Mouse (Mus musculus): ENCODE data around the gene Hist2h2aa1. TPM values are rescaled to one million over a fixed set of nuclear protein-coding genes. Genes with fewer than 3 reads are reported as not detected.
A peak's percentile ranks its signal among the peaks of the same experiment; 100 is the strongest.
"Not testable (repeated sequence)": the region's sequence is repeated elsewhere in the genome, so short reads cannot be mapped to it uniquely, and the experiment has no call there.

Hist2h2aa1 gene
- total RNA-seq, 2 experiments from 2014 or later = 13.0 to 17.3 TPM

GRCm38 (mm10) chr3:96226695-96227648 is 18.3 kb upstream of the Hist2h2aa1 start:
- DNase-seq = no peak
- intact Hi-C loops (cut with DNase I) = no loop called here

- no peak for DNase-seq
- intact Hi-C loops (cut with DNase I) = no loop called here
Measured at GRCm38 (mm10) chr3:96228828-96229227, 16.5 kb upstream of the Hist2h2aa1 start.

- intact Hi-C loops (cut with DNase I) = no loop called here
- no peak for DNase-seq
Measured at GRCm38 (mm10) chr3:96230404-96230803, 14.9 kb upstream of the Hist2h2aa1 start.

GRCm38 (mm10) chr3:96230910-96231757 is 14.2 kb upstream of the Hist2h2aa1 start:
- intact Hi-C loops (cut with DNase I) = no loop called here
- no peak for DNase-seq

GRCm38 (mm10) chr3:96231758-96232120 is 13.6 kb upstream of the Hist2h2aa1 start:
- DNase-seq = no peak
- intact Hi-C loops (cut with DNase I) = no loop called here

GRCm38 (mm10) chr3:96234914-96235313 is 10.4 kb upstream of the Hist2h2aa1 start:
- no peak for DNase-seq
- intact Hi-C loops (cut with DNase I) = no loop called here

- no peak for DNase-seq
- intact Hi-C loops (cut with DNase I) = loop anchor here (2.0 kb wide), 1 partner anchor 13 kb away; no protein-coding TSS in a partner anchor
Measured at GRCm38 (mm10) chr3:96235836-96236235, 9.5 kb upstream of the Hist2h2aa1 start.

GRCm38 (mm10) chr3:96236834-96237334 is 8.4 kb upstream of the Hist2h2aa1 start:
- no peak for DNase-seq
- intact Hi-C loops (cut with DNase I) = loop anchor here (2.0 kb wide), 1 partner anchor 14 kb away; no protein-coding TSS in a partner anchor

- intact Hi-C loops (cut with DNase I) = loop anchor here (2.0 kb wide), 1 partner anchor 15 kb away; no protein-coding TSS in a partner anchor
- DNase-seq = no peak
Measured at GRCm38 (mm10) chr3:96237335-96237903, 7.9 kb upstream of the Hist2h2aa1 start.

- intact Hi-C loops (cut with DNase I) = loop anchor here (2.0 kb wide), 1 partner anchor 15 kb away; no protein-coding TSS in a partner anchor
- no peak for DNase-seq
Measured at GRCm38 (mm10) chr3:96237904-96238511, 7.3 kb upstream of the Hist2h2aa1 start.

GRCm38 (mm10) chr3:96238954-96239793 is 6.1 kb upstream of the Hist2h2aa1 start, which contains the start of gene Hist2h3c2:
TSS of gene Hist2h3c2 (minus strand) at chr3:96239127.
- intact Hi-C loops (cut with DNase I) = not testable (repeated sequence)
- DNase-seq = peak; percentile 42 to 44

GRCm38 (mm10) chr3:96239949-96240798 is 5.1 kb upstream of the Hist2h2aa1 start, which contains the start of gene Hist2h2aa2:
TSS of gene Hist2h2aa2 (minus strand) at chr3:96240276.
- peak; percentile 92 to 95 for DNase-seq
- intact Hi-C loops (cut with DNase I) = not testable (repeated sequence)

- no peak for DNase-seq
- intact Hi-C loops (cut with DNase I) = no loop called here
Measured at GRCm38 (mm10) chr3:96240799-96241197, 4.5 kb upstream of the Hist2h2aa1 start.

- DNase-seq = no peak
- intact Hi-C loops (cut with DNase I) = no loop called here
Measured at GRCm38 (mm10) chr3:96243921-96244572, 1.2 kb upstream of the Hist2h2aa1 start.

GRCm38 (mm10) chr3:96246018-96246417 is 721 bp downstream of the Hist2h2aa1 start:
- intact Hi-C loops (cut with DNase I) = loop anchor here (2.0 kb wide), 1 partner anchor 17 kb away; the partner anchor contains the start of gene Hist2h4
- not testable (repeated sequence) for DNase-seq

GRCm38 (mm10) chr3:96246427-96246856 is 1.1 kb downstream of the Hist2h2aa1 start, which contains the start of gene Hist2h3c1:
TSS of gene Hist2h3c1 (plus strand) at chr3:96246685.
- intact Hi-C loops (cut with DNase I) = loop anchor here (2.0 kb wide), 1 partner anchor 16 kb away; the partner anchor contains the start of gene Hist2h4
- DNase-seq = not testable (repeated sequence)
